Mouse (Mus musculus): ENCODE results near the gene Fat1. TPM values are rescaled to one million over a fixed set of nuclear protein-coding genes. Genes with fewer than 3 reads are reported as not detected.

The Fat1 gene
- polyA plus RNA-seq, 1 experiment from 2014 or later = 32.1 TPM

DNA sequence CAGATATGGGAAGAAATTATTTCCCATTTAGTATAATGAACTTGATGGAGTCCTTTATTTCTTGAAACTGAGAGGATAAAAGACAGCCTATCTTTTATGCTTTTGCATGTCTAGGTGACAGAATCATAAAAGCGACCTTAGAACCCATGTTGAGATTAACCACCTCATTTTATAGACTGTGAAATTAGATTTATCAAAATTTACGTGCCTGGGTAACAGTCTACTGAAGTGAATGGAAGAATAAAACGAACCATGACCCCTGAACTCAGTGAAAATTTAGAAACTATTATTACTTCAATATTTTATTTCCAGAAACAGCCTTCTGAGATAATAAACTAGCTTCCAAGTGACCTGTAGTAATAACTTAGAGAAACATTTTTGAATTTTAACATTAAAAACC, 158.4 kb downstream of the Fat1 start:
- ATAC-seq (ENCODE audit: insufficient read depth) (no peak), DNase-seq (no peak)
- Histone ChIP-seq H3K9ac (no peak overlapping the region), H3K4me3 (ENCODE audit: low read depth, low read length) (no peak overlapping the region), H3K4me1 (ENCODE audit: insufficient read depth) (no peaks in the 10 kb centered on the region), H3K36me3 (ENCODE audit: insufficient read depth) (no peaks in the 10 kb centered on the region), H3K27ac (ENCODE audit: low read depth) (no peak overlapping the region), H3K9me3 (ENCODE audit: low read depth, low read length) (no peaks in the 10 kb centered on the region), H3K4me2 (no peak overlapping the region), H3K27me3 (ENCODE audit: insufficient read depth, low read length) (no peaks in the 10 kb centered on the region)
- whole genome bisulfite sequencing = 69% methylated on average over 3 of the region's 3 CpGs
- TF ChIP-seq CTCF (IDR thresholded peaks at IDR 0.05; ENCODE audit: low read depth) = no peak

Other genes starting within 250 kb of the Fat1 start
- gene Mtnr1a, start 133.7 kb downstream of the Fat1 start, polyA plus RNA-seq (2014; fragmentation: Nextera tagmentation; extraction: Ambion mirVana) = 0.30 TPM in 1 of 2 replicates, not detected in the other

Measured in lung, embryonic 14.5 days (tissue).